Mouse (Mus musculus) lung, embryonic 14.5 days (tissue): ENCODE measurements around the gene Med13l. TPM values are rescaled to one million over a fixed set of nuclear protein-coding genes. Genes with fewer than 3 reads are reported as not detected.

Experiments
- ATAC-seq: fragments of 200-750 bp; cut with Nextera tagmentation; 2 replicates; pipeline ENCODE4 v1.8.0; 2017; ENCODE audit warnings: mild to moderate bottlenecking, moderate TSS enrichment, moderate library complexity; ENCODE audit not compliant: insufficient read depth
- DNase-seq: peaks from one replicate; pipeline ENCODE4 v3.0.0-alpha.2; 2015
- H3K27ac ChIP-seq: fragments of 300-500 bp; sonication (generic); 2 replicates; pipeline ENCODE4 v1.5.1; 2014; ENCODE audit warnings: low read depth, mild to moderate bottlenecking, moderate library complexity
- H3K27me3 ChIP-seq: fragments of 300-500 bp; sonication (generic); 2 replicates; pipeline ENCODE4 v1.6.1; 2014; ENCODE audit warnings: low read length, control low read depth; ENCODE audit not compliant: insufficient read depth
- H3K36me3 ChIP-seq: fragments of 300-500 bp; sonication (generic); 2 replicates; pipeline ENCODE4 v1.6.1; 2014; ENCODE audit warnings: control low read depth; ENCODE audit not compliant: insufficient read depth
- H3K4me1 ChIP-seq: fragments of 300-500 bp; sonication (generic); 2 replicates; pipeline ENCODE4 v1.6.1; 2014; ENCODE audit warnings: antibody characterized with exemption, control low read depth; ENCODE audit not compliant: insufficient read depth
- H3K4me2 ChIP-seq: fragments of 300-500 bp; sonication (generic); 2 replicates; pipeline ENCODE4 v1.6.1; 2014; ENCODE audit warnings: mild to moderate bottlenecking
- H3K4me3 ChIP-seq: fragments of 300-500 bp; sonication (generic); 2 replicates; pipeline ENCODE4 v1.5.1; 2014; ENCODE audit warnings: low read depth, low read length
- H3K9ac ChIP-seq: fragments of 300-500 bp; sonication (generic); 2 replicates; pipeline ENCODE4 v1.6.1; 2014
- H3K9me3 ChIP-seq: fragments of 300-500 bp; sonication (generic); 2 replicates; pipeline ENCODE4 v1.6.1; 2016; ENCODE audit warnings: low read depth, low read length, control low read depth
- CTCF ChIP-seq: IDR thresholded peaks from 2 replicates; pipeline ENCODE4 v1.5.1; 2016; ENCODE audit warnings: antibody characterized with exemption, low read depth
- WGBS: fragments of 180-500 bp; shearing (Covaris S2); extraction: QIAGEN DNeasy Blood & Tissue Kit; methylation state at CpG from one replicate; pipeline ENCODE4 v1.1.7; 2014; 5-methylcytosine and 5-hydroxymethylcytosine counted together
- polyA plus RNA-seq: library from polyadenylated mRNA; unstranded; fragments of >200 nt; fragmentation: Nextera tagmentation; extraction: Ambion mirVana; gene quantifications from 2 replicates; pipeline ENCODE4 v1.2.1, GENCODE M21; 2014

The Med13l gene
- polyA plus RNA-seq, 1 experiment from 2014 or later: 14.1 TPM

- DNase-seq: no peak
- Histone ChIP-seq H3K9me3 (no peaks in the 10 kb centered on the region), H3K27ac (no peak overlapping the region), H3K9ac (no peak overlapping the region), H3K4me2 (no peak overlapping the region), H3K4me3 (no peak overlapping the region), H3K27me3 (no peaks in the 10 kb centered on the region), H3K4me1 (no peaks in the 10 kb centered on the region), H3K36me3 (no peaks in the 10 kb centered on the region)
- no peak for TF ChIP-seq CTCF
- 58% methylated on average over 9 of the region's 9 CpGs for WGBS
- ATAC-seq: no peak
Measured at GRCm38 (mm10) chr5:118812421-118812820, 251.9 kb downstream of the Med13l start.

GRCm38 (mm10) chr5:118812947-118813401 is 252.5 kb downstream of the Med13l start:
- WGBS: 39% methylated on average over 7 of the region's 7 CpGs

DNA sequence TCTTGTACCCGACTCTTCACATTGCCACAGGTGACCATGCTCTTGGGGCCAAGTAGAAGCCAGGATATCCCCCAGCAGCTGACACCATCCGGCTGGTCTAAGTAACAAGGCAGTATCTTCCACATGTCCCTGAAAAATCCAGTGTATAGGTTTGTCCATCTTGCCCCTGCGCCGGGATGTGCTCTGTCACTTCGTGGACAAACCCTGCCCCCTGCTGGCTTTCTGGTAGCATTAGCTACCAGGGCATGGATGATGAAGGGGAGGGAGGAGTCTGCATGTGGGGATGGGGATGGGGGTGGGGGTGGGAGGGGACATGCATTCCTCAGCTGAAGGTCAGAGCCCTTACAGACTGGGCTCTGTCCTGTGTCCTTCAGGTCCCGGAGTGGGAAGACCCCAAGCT is 253.6 kb downstream of the Med13l start:
- Histone ChIP-seq H3K9ac (no peak overlapping the region), H3K9me3 (no peaks in the 10 kb centered on the region), H3K36me3 (no peaks in the 10 kb centered on the region), H3K27ac (no peak overlapping the region), H3K4me2 (no peak overlapping the region), H3K27me3 (no peaks in the 10 kb centered on the region), H3K4me3 (no peak overlapping the region), H3K4me1 (no peaks in the 10 kb centered on the region)
- peak; percentile 57 for TF ChIP-seq CTCF
- DNase-seq: peak; percentile 56
- no peak for ATAC-seq
- WGBS: 48% methylated on average over 6 of the region's 6 CpGs

More at GRCm38 (mm10) chr5:118812947-118813401, 252.5 kb downstream of the Med13l start:
- Histone ChIP-seq H3K4me3 (no peak overlapping the region), H3K27ac (no peak overlapping the region), H3K9me3 (no peaks in the 10 kb centered on the region), H3K4me2 (no peak overlapping the region), H3K9ac (no peak overlapping the region), H3K27me3 (no peaks in the 10 kb centered on the region), H3K36me3 (no peaks in the 10 kb centered on the region), H3K4me1 (no peaks in the 10 kb centered on the region)
- TF ChIP-seq CTCF: no peak
- no peak for ATAC-seq
- DNase-seq: no peak
